Mouse (Mus musculus) neutrophil, adult 5-6 weeks (primary cell): ENCODE measurements around the gene Grik2. TPM values are rescaled to one million over a fixed set of nuclear protein-coding genes. Genes with fewer than 3 reads are reported as not detected.

Experiments
- ATAC-seq: fragments of 151-379, 151-347 bp; 2 replicates; pipeline ENCODE4 v1.8.0; 2017; ENCODE audit warnings: mild to moderate bottlenecking, moderate TSS enrichment; ENCODE audit not compliant: insufficient number of reproducible peaks, poor library complexity, low FRiP score, severe bottlenecking; ENCODE audit errors: extremely low read depth
- total RNA-seq: library from RNA; stranded (forward); fragments of 200-1000 nt; gene quantifications from 2 replicates; pipeline ENCODE4 v1.2.3, GENCODE M21; 2017

The Grik2 gene
- total RNA-seq = not detected in 2 replicates

GRCm38 (mm10) chr10:49788381-49788906 lies at the start of gene Grik2:
Grik2 (minus strand) TSS chr10:49788766.
- no peak for ATAC-seq

GRCm38 (mm10) chr10:49834392-49834791 lies 45.8 kb upstream of the Grik2 start:
- no peak for ATAC-seq

GRCm38 (mm10) chr10:49807276-49807675 lies 18.7 kb upstream of the Grik2 start:
- ATAC-seq = no peak

- no peak for ATAC-seq
Observed at GRCm38 (mm10) chr10:49801001-49801400, 12.4 kb upstream of the Grik2 start.

- ATAC-seq = no peak
Observed at GRCm38 (mm10) chr10:49794129-49794528, 5.6 kb upstream of the Grik2 start.

GRCm38 (mm10) chr10:49790326-49790725 lies 1.8 kb upstream of the Grik2 start:
- ATAC-seq = no peak

GRCm38 (mm10) chr10:49789711-49790110 lies 1.1 kb upstream of the Grik2 start:
- no peak for ATAC-seq

GRCm38 (mm10) chr10:49788914-49789313 lies 348 bp upstream of the Grik2 start:
- no peak for ATAC-seq

- no peak for ATAC-seq
Observed at GRCm38 (mm10) chr10:49786630-49787029, 1.9 kb downstream of the Grik2 start.

- ATAC-seq = no peak
Observed at GRCm38 (mm10) chr10:49785477-49785876, 3.1 kb downstream of the Grik2 start.

GRCm38 (mm10) chr10:49784831-49785230 lies 3.7 kb downstream of the Grik2 start:
- no peak for ATAC-seq

- ATAC-seq = no peak
Observed at GRCm38 (mm10) chr10:49782741-49783691, 5.5 kb downstream of the Grik2 start.

GRCm38 (mm10) chr10:49782061-49782460 lies 6.5 kb downstream of the Grik2 start:
- no peak for ATAC-seq

- no peak for ATAC-seq
Observed at GRCm38 (mm10) chr10:49780430-49780829, 8.1 kb downstream of the Grik2 start.

GRCm38 (mm10) chr10:49768897-49769296 lies 19.7 kb downstream of the Grik2 start:
- ATAC-seq = no peak

- no peak for ATAC-seq
Observed at GRCm38 (mm10) chr10:49767556-49767955, 21.0 kb downstream of the Grik2 start.

- no peak for ATAC-seq
Observed at GRCm38 (mm10) chr10:49762607-49763006, 26.0 kb downstream of the Grik2 start.

GRCm38 (mm10) chr10:49751769-49752168 lies 36.8 kb downstream of the Grik2 start:
- ATAC-seq = no peak

GRCm38 (mm10) chr10:49731841-49732240 lies 56.7 kb downstream of the Grik2 start:
- no peak for ATAC-seq

- no peak for ATAC-seq
Observed at GRCm38 (mm10) chr10:49723706-49724105, 64.9 kb downstream of the Grik2 start.
